Mouse (Mus musculus) CH12.LX (cell line): ENCODE data around the gene Ubald2. TPM values are rescaled to one million over a fixed set of nuclear protein-coding genes. Genes with fewer than 3 reads are reported as not detected.
A peak's percentile ranks its signal among the peaks of the same experiment; 100 is the strongest.

Experiments
- DNase-seq: peaks from one replicate; pipeline ENCODE4 v3.0.0-alpha.2; 2013; ENCODE audit errors: extremely low read depth
- H3K27ac ChIP-seq: 2 replicates; pipeline ENCODE4 v1.5.1; 2012; ENCODE audit warnings: low read depth, mild to moderate bottlenecking, control low read depth, moderate library complexity; ENCODE audit not compliant: insufficient read depth
- H3K27me3 ChIP-seq: replicated peaks from 2 replicates; pipeline ENCODE3; 2012; ENCODE audit warnings: inconsistent platforms
- H3K36me3 ChIP-seq, 2 experiments: replicated peaks in 1 of 2; 2 replicates each; pipeline versions ENCODE3 to v1.6.1; 2012; ENCODE audit warnings: inconsistent platforms in 1 of 2, low read length in 1 of 2, mild to moderate bottlenecking in 1 of 2, mixed read lengths in 1 of 2, moderate library complexity in 1 of 2; ENCODE audit not compliant: control insufficient read depth in 1 of 2, insufficient read depth in 1 of 2
- H3K4me1 ChIP-seq, 2 experiments: 2 replicates each; pipeline ENCODE4 v1.6.1; 2012; ENCODE audit warnings: inconsistent platforms in 1 of 2, moderate library complexity in 1 of 2; ENCODE audit not compliant: insufficient read depth in 2 of 2, control insufficient read depth in 1 of 2
- H3K4me2 ChIP-seq: 2 replicates; pipeline ENCODE4 v1.6.1; 2012; ENCODE audit warnings: low read depth, mild to moderate bottlenecking, control low read depth; ENCODE audit not compliant: poor library complexity, insufficient read depth, severe bottlenecking
- H3K4me3 ChIP-seq, 3 experiments: fragments of 150-350 bp in 1 of 3; sonication (generic) in 1 of 3; replicated peaks in 1 of 3; 2 replicates each; pipeline versions ENCODE3 to v1.5.1; 2011 to 2012; ENCODE audit warnings: low read depth in 2 of 3, low read length in 2 of 3, mild to moderate bottlenecking in 2 of 3, moderate library complexity in 2 of 3, control low read depth in 1 of 3, improper control_type of control experiment in 1 of 3, inconsistent platforms in 1 of 3, mixed read lengths in 1 of 3; ENCODE audit not compliant: poor library complexity in 1 of 3
- H3K79me2 ChIP-seq: replicated peaks from 2 replicates; pipeline ENCODE4 v1.6.1; 2012; ENCODE audit warnings: mild to moderate bottlenecking, moderate library complexity; ENCODE audit not compliant: control insufficient read depth, poor library complexity, insufficient read depth, severe bottlenecking; ENCODE audit errors: extremely low read depth
- H3K9ac ChIP-seq: 2 replicates; pipeline ENCODE4 v1.6.1; 2012; ENCODE audit warnings: low read depth, mild to moderate bottlenecking, control low read depth, moderate library complexity; ENCODE audit not compliant: insufficient read depth
- H3K9me3 ChIP-seq: replicated peaks from 2 replicates; pipeline ENCODE3; 2012; ENCODE audit warnings: low read length, inconsistent platforms, mixed read lengths
- BHLHE40 ChIP-seq: IDR thresholded peaks from 2 replicates; pipeline ENCODE4 v1.6.1; 2011; ENCODE audit warnings: mild to moderate bottlenecking, low read depth, low read length, improper control_type of control experiment
- CHD1 ChIP-seq: IDR thresholded peaks from 2 replicates; pipeline ENCODE4 v1.6.1; 2012; ENCODE audit warnings: low read depth, low read length, improper control_type of control experiment, inconsistent platforms
- CHD2 ChIP-seq: IDR thresholded peaks from 2 replicates; pipeline ENCODE4 v1.6.1; 2011; ENCODE audit warnings: low read length, improper control_type of control experiment
- CTCF ChIP-seq, 2 experiments: IDR thresholded peaks in 1 of 2; conservative IDR thresholded peaks in 1 of 2; 2 replicates each; pipeline ENCODE4 v1.5.1; 2011 to 2012; ENCODE audit warnings: low read depth in 2 of 2, low read length in 2 of 2, improper control_type of control experiment in 1 of 2, inconsistent platforms in 1 of 2, mild to moderate bottlenecking in 1 of 2, moderate library complexity in 1 of 2
- E2F4 ChIP-seq: IDR thresholded peaks from 2 replicates; pipeline ENCODE4 v1.6.1; 2011; ENCODE audit warnings: low read depth, low read length, improper control_type of control experiment; ENCODE audit not compliant: insufficient replicate concordance
- ELF1 ChIP-seq: IDR thresholded peaks from 2 replicates; pipeline ENCODE4 v1.6.1; 2014; ENCODE audit warnings: low read depth, mild to moderate bottlenecking, inconsistent platforms, low read length, improper control_type of control experiment
- EP300 ChIP-seq: IDR thresholded peaks from 2 replicates; pipeline ENCODE4 v1.6.1; 2011; ENCODE audit warnings: low read length, improper control_type of control experiment
- ETS1 ChIP-seq: conservative IDR thresholded peaks from 2 replicates; pipeline ENCODE4 v1.6.1; 2012; ENCODE audit warnings: low read depth, mild to moderate bottlenecking, inconsistent platforms, low read length, improper control_type of control experiment, moderate library complexity
- GABPA ChIP-seq: IDR thresholded peaks from 2 replicates; pipeline ENCODE4 v1.6.1; 2012; ENCODE audit warnings: low read depth, low read length, improper control_type of control experiment, inconsistent platforms; ENCODE audit not compliant: insufficient replicate concordance
- HCFC1 ChIP-seq: IDR thresholded peaks from 2 replicates; pipeline ENCODE4 v1.6.1; 2012; ENCODE audit warnings: low read depth, mild to moderate bottlenecking, inconsistent platforms, low read length, improper control_type of control experiment
- IRF4 ChIP-seq: IDR thresholded peaks from 2 replicates; pipeline ENCODE4 v1.6.1; 2014; ENCODE audit warnings: low read depth, mild to moderate bottlenecking, inconsistent platforms, low read length, improper control_type of control experiment
- JUN ChIP-seq: IDR thresholded peaks from 2 replicates; pipeline ENCODE4 v1.6.1; 2011; ENCODE audit warnings: low read depth, mild to moderate bottlenecking, low read length, improper control_type of control experiment, moderate library complexity; ENCODE audit not compliant: insufficient read depth
- JUND ChIP-seq: conservative IDR thresholded peaks from 2 replicates; pipeline ENCODE4 v1.6.1; 2011; ENCODE audit warnings: low read depth, low read length, improper control_type of control experiment
- KAT2A ChIP-seq: IDR thresholded peaks from 2 replicates; pipeline ENCODE4 v1.6.1; 2012; ENCODE audit warnings: low read length, improper control_type of control experiment, inconsistent platforms; ENCODE audit not compliant: insufficient replicate concordance
- MAFK ChIP-seq: IDR thresholded peaks from 2 replicates; pipeline ENCODE4 v1.6.1; 2011; ENCODE audit warnings: low read length, improper control_type of control experiment; ENCODE audit not compliant: insufficient replicate concordance
- MAX ChIP-seq: IDR thresholded peaks from 2 replicates; pipeline ENCODE4 v1.6.1; 2011; ENCODE audit warnings: low read length, improper control_type of control experiment
- MAZ ChIP-seq: IDR thresholded peaks from 2 replicates; pipeline ENCODE4 v1.6.1; 2012; ENCODE audit warnings: low read depth, mild to moderate bottlenecking, inconsistent platforms, low read length, improper control_type of control experiment, moderate library complexity
- MEF2A ChIP-seq: IDR thresholded peaks from 2 replicates; pipeline ENCODE4 v1.6.1; 2014; ENCODE audit warnings: low read depth, mild to moderate bottlenecking, inconsistent platforms, low read length, improper control_type of control experiment, borderline replicate concordance
- MXI1 ChIP-seq: IDR thresholded peaks from 2 replicates; pipeline ENCODE4 v1.6.1; 2011; ENCODE audit warnings: mild to moderate bottlenecking, low read depth, low read length, improper control_type of control experiment
- MYC ChIP-seq: IDR thresholded peaks from 2 replicates; pipeline ENCODE4 v1.6.1; 2011; ENCODE audit warnings: low read depth, mild to moderate bottlenecking, improper control_type of control experiment, low read length
- NELFE ChIP-seq: IDR thresholded peaks from 2 replicates; pipeline ENCODE4 v1.6.1; 2011; ENCODE audit warnings: low read depth, low read length, improper control_type of control experiment
- NRF1 ChIP-seq: IDR thresholded peaks from 2 replicates; pipeline ENCODE4 v1.6.1; 2014; ENCODE audit warnings: low read depth, mild to moderate bottlenecking, inconsistent platforms, low read length, improper control_type of control experiment, moderate library complexity
- PAX5 ChIP-seq: IDR thresholded peaks from 2 replicates; pipeline ENCODE4 v1.6.1; 2012; ENCODE audit warnings: low read length, inconsistent platforms, mixed read lengths
- POLR2A ChIP-seq: IDR thresholded peaks from 2 replicates; pipeline ENCODE4 v1.6.1; 2011; ENCODE audit warnings: low read depth, mild to moderate bottlenecking, improper control_type of control experiment, low read length
- POLR2AphosphoS2 ChIP-seq: IDR thresholded peaks from 2 replicates; pipeline ENCODE4 v1.6.1; 2011; ENCODE audit warnings: low read depth, low read length, improper control_type of control experiment
- RAD21 ChIP-seq: IDR thresholded peaks from 2 replicates; pipeline ENCODE4 v1.6.1; 2011; ENCODE audit warnings: low read depth, mild to moderate bottlenecking, low read length, improper control_type of control experiment, moderate library complexity
- RCOR1 ChIP-seq: conservative IDR thresholded peaks from 2 replicates; pipeline ENCODE4 v1.6.1; 2012; ENCODE audit warnings: low read depth, mild to moderate bottlenecking, inconsistent platforms, low read length, improper control_type of control experiment
- SIN3A ChIP-seq: IDR thresholded peaks from 2 replicates; pipeline ENCODE4 v1.6.1; 2012; ENCODE audit warnings: low read length, improper control_type of control experiment, inconsistent platforms
- SMC3 ChIP-seq: IDR thresholded peaks from 2 replicates; pipeline ENCODE4 v1.6.1; 2011; ENCODE audit warnings: low read depth, low read length, improper control_type of control experiment
- TBP ChIP-seq: conservative IDR thresholded peaks from 2 replicates; pipeline ENCODE4 v1.6.1; 2011; ENCODE audit warnings: low read depth, low read length, improper control_type of control experiment
- TCF12 ChIP-seq: IDR thresholded peaks from 2 replicates; pipeline ENCODE4 v1.6.1; 2014; ENCODE audit warnings: low read depth, mild to moderate bottlenecking, inconsistent platforms, low read length, improper control_type of control experiment
- UBTF ChIP-seq: IDR thresholded peaks from 2 replicates; pipeline ENCODE4 v1.6.1; 2012; ENCODE audit warnings: low read depth, mild to moderate bottlenecking, inconsistent platforms, low read length, improper control_type of control experiment, moderate library complexity
- USF1 ChIP-seq: IDR thresholded peaks from 2 replicates; pipeline ENCODE4 v1.6.1; 2014; ENCODE audit warnings: low read depth, mild to moderate bottlenecking, inconsistent platforms, low read length, improper control_type of control experiment
- USF2 ChIP-seq: conservative IDR thresholded peaks from 2 replicates; pipeline ENCODE4 v1.6.1; 2011; ENCODE audit warnings: low read depth, low read length, improper control_type of control experiment
- ZC3H11A ChIP-seq: IDR thresholded peaks from 2 replicates; pipeline ENCODE4 v1.6.1; 2012; ENCODE audit warnings: low read depth, mild to moderate bottlenecking, inconsistent platforms, low read length, improper control_type of control experiment
- ZKSCAN1 ChIP-seq: IDR thresholded peaks from 2 replicates; pipeline ENCODE4 v1.6.1; 2012; ENCODE audit warnings: low read depth, inconsistent platforms, low read length, improper control_type of control experiment, borderline replicate concordance
- ZMIZ1 ChIP-seq: IDR thresholded peaks from 2 replicates; pipeline ENCODE4 v1.6.1; 2012; ENCODE audit warnings: low read depth, mild to moderate bottlenecking, inconsistent platforms, low read length, improper control_type of control experiment
- ZNF384 ChIP-seq: IDR thresholded peaks from 2 replicates; pipeline ENCODE4 v1.6.1; 2012; ENCODE audit warnings: low read depth, low read length, improper control_type of control experiment, inconsistent platforms
- dilution Hi-C: fragments of 300-500 bp; cut with MboI; formaldehyde crosslinking; loops from 2 replicates; pipeline ENCODE4 v1.14.3; 2020; ENCODE audit warnings: low sequenced_read_pairs; ENCODE audit not compliant: extremely low pct_unique_long_range_greater_than_20kb, extremely low pct_ligation_motif_present
- in situ Hi-C: fragments of 300-500 bp; cut with MboI; formaldehyde crosslinking; loops from 3 replicates; pipeline ENCODE4 v1.14.3; 2019; ENCODE audit warnings: low sequenced_read_pairs, low pct_ligation_motif_present, low pct_unique_long_range_greater_than_20kb, mixed read lengths
- polyA plus RNA-seq: library from polyadenylated mRNA; unstranded; fragments of >175 nt; gene quantifications from 2 replicates; pipeline ENCODE4 v1.2.1, GENCODE M21; 2012; ENCODE audit warnings: low read depth; ENCODE audit not compliant: insufficient read length
- total RNA-seq, 2 experiments: library from RNA; depleted of rRNA; stranded (reverse); fragments of 300-350 nt in 1 of 2; fragments of >200 nt in 1 of 2; gene quantifications; 2 replicates each; pipeline ENCODE4 v1.2.3; 2012 to 2014

Gene Ubald2
- total and polyA plus RNA-seq, 3 experiments, result 228 to 436 (median 336) TPM

DNA sequence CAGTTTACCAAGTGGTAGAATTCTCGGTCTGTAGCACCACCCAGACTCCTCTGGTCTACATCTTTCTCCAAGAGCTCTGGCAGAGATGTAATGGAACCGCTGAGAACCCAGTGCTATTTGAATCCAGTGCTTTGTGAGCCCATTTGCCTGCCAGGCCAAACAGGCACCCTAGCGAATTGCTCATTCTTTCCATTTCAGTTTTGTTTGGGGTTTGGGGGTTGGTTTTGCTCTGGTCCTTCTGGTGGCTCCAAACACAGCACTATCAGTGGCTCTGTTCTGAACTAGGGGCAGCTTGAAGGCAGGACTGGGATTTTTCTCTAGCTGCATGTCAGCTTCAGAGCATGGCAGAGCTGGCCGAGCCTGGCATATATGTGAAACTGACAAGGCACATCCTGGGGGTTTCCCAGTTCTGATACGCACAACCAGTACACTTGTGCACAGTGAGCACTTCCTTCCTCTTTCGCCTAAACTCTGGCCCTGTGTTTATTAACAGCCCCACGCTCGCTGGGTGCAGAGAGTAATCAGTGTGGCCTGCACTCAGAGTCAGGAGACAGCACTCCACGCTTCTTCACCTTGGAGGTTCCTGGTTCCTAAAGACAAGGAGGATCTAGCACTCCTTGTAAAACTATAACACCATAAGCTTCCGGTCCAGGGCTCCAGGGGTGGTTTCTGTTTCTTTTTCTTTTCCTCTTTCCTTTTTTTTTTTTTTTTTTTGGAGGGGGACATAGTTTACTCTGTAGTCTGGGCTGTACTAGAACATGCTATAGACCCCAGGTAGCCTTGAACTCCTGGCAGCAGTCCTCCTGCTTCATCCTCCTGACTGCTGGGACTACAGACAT lies 9.9 kb upstream of the Ubald2 start:
- H3K9me3 ChIP-seq, result no peaks in the 10 kb centered on the region
- H3K9ac ChIP-seq, result peak overlapping the region; percentile 72
- peak; percentile 97 for DNase-seq
- peak overlapping the region; percentile 97 for H3K27ac ChIP-seq
- TF ChIP-seq JUND (peak; percentile 98), JUN (peak; percentile 96; the same call in 1 of the 2 replicates), POLR2AphosphoS2 (peak; percentile 89), UBTF (no peak; the same call in 1 of the 2 replicates), HCFC1 (peak; percentile 56; the same call in 1 of the 2 replicates), USF1 (no peak), ZKSCAN1 (no peak; the same call in 1 of the 2 replicates), NELFE (peak; percentile 85), MEF2A (peak; percentile 93), MAFK (peak; percentile 63; the same call in 1 of the 2 replicates), USF2 (no peak), MAX (peak; percentile 93), BHLHE40 (peak; percentile 95), CHD1 (peak; percentile 61; the same call in 1 of the 2 replicates), POLR2A (peak; percentile 75), ZMIZ1 (peak; percentile 90; the same call in 1 of the 2 replicates), TBP (peak; percentile 87), ELF1 (peak; percentile 84), GABPA (no peak), RCOR1 (peak; percentile 90), ZNF384 (peak; percentile 96), IRF4 (peak; percentile 94), SIN3A (peak; percentile 97), RAD21 (no peak; the same call in 1 of the 2 replicates), MAZ (peak; percentile 88), CTCF (conservative IDR thresholded peaks at IDR 0.05 in 1 of 2, IDR thresholded peaks at IDR 0.05 in 1 of 2; ENCODE audit: low read depth in 2 of 2, low read length in 2 of 2) (no peak), ETS1 (peak; percentile 94), EP300 (peak; percentile 91), E2F4 (peak; percentile 47; the same call in 1 of the 2 replicates), SMC3 (peak; percentile 36), MXI1 (peak; percentile 91), KAT2A (0 out of 2 replicates have a peak, but pooled peaks have one; percentile 64), CHD2 (peak; percentile 74), PAX5 (no peak), NRF1 (no peak), MYC (peak; percentile 94), TCF12 (peak; percentile 92), ZC3H11A (no peak)
- TF ChIP-seq, all 38 proteins: peak for 28
- H3K27me3 ChIP-seq, result no peaks in the 10 kb centered on the region
- peaks cover 35 to 86% of the 10 kb centered on the region in 2 experiments for H3K4me1 ChIP-seq
- in situ Hi-C loops (loop anchor here (25.0 kb wide), 1 partner anchor 787 kb away; the partner anchor contains the start of gene Slc25a19), dilution Hi-C loops (no loop called here)
- peak overlapping the region; percentile 12 to 44 (median 13) for H3K4me3 ChIP-seq
- H3K4me2 ChIP-seq, result peak overlapping the region; percentile 55
- H3K79me2 ChIP-seq, result peaks cover 22% of the 10 kb centered on the region
- H3K36me3 ChIP-seq, result peaks cover 0 to 3% of the 10 kb centered on the region in 2 experiments
